Mouse (Mus musculus) c-Kit-positive CD71-positive TER-119-negative erythroid progenitor cells, embryonic 14.5 days (primary cell): ENCODE measurements around the gene Dennd1b.

Experiments
- DNase-seq: peaks from one replicate; pipeline ENCODE4 v3.0.0-alpha.2; 2013; ENCODE audit warnings: low read depth

Gene Dennd1b

GRCm38 (mm10) chr1:139015118-139015788 is 52.0 kb downstream of the Dennd1b start:
- no peak for DNase-seq

DNA sequence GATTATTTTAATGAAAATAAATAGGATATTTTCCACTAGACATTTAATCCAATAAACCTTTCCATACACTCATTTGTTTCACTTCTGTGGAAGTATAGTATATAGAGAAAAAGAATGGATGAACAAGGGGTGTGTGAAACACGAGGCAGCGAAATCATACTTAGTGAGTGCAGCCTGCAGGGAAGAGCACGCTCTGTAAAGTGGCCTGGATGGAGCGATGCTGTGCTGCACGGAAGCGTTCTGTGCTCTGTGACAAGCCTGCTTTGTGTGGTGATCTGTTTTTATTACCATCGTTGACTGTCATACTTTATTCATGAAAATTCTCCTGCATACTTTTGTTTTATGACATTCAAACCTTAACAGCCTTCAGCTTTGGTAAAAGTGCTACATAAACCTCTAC is 58.1 kb downstream of the Dennd1b start:
- DNase-seq = no peak

GRCm38 (mm10) chr1:139025882-139026645 is 62.8 kb downstream of the Dennd1b start:
- no peak for DNase-seq

- no peak for DNase-seq
Measured at GRCm38 (mm10) chr1:139029521-139029920, 66.3 kb downstream of the Dennd1b start.

GRCm38 (mm10) chr1:139032411-139032810 is 69.2 kb downstream of the Dennd1b start:
- no peak for DNase-seq

GRCm38 (mm10) chr1:139035141-139035540 is 71.9 kb downstream of the Dennd1b start:
- DNase-seq = no peak

GRCm38 (mm10) chr1:139036302-139036701 is 73.1 kb downstream of the Dennd1b start:
- no peak for DNase-seq

DNA sequence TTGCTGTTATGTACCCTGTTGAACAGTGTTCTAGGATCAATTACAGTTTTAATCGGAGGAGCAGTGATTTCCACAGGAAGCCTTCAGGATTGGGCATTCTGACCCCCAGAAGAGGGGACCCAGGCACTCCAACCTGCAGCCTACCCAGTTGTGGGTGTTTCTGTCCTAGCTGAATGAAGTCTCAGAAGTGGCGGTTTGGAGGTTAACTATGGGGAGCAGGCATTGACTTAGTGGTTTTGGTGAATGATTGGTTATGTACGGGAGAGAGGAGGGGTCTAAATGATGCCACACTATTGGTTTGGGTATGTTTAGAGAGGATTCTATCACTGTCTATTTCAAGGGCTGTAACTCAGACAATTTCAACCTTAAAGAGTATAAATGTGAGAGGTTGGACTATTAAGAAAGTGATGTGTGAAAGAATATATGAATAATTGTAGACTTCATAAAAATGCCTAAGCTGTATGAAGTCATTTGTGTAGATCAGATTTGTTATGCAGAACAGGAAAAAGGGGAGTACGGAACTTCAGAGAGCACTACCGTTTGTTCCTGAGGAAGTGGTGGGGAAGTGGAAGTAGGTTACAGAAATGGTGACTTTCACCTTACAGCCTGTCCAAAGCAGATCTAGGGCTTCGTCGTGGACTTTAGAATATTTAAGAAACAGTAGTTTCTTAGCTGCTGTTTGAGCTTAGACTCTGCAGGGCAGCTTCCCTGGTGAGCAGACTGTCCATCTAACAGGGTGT is 73.7 kb downstream of the Dennd1b start:
- DNase-seq = no peak

GRCm38 (mm10) chr1:139038074-139038473 is 74.8 kb downstream of the Dennd1b start:
- DNase-seq = no peak

- no peak for DNase-seq
Measured at GRCm38 (mm10) chr1:139038620-139039019, 75.4 kb downstream of the Dennd1b start.

- no peak for DNase-seq
Measured at GRCm38 (mm10) chr1:139039529-139040230, 76.4 kb downstream of the Dennd1b start.

GRCm38 (mm10) chr1:139049075-139049474 is 85.8 kb downstream of the Dennd1b start:
- DNase-seq = no peak

- no peak for DNase-seq
Measured at GRCm38 (mm10) chr1:139049881-139050472, 86.7 kb downstream of the Dennd1b start.

DNA sequence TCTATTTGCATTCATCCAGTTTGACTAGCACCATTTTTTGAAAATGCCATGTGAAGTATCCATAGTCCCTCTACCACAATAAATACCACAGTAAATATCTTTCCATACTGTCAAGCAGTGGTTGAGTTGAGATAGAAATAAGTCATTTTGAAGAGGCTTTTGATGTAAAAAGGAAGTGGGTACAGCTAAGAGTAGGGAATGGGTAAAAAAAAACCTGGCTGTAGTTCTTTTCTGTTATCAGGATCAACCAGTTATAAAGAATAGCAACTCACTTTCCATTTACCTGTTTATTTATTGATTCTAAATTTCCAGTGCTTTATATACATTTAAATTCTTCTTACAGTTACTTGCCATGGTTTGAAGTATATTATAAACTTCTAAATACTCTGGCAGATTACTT is 89.8 kb downstream of the Dennd1b start:
- no peak for DNase-seq

DNA sequence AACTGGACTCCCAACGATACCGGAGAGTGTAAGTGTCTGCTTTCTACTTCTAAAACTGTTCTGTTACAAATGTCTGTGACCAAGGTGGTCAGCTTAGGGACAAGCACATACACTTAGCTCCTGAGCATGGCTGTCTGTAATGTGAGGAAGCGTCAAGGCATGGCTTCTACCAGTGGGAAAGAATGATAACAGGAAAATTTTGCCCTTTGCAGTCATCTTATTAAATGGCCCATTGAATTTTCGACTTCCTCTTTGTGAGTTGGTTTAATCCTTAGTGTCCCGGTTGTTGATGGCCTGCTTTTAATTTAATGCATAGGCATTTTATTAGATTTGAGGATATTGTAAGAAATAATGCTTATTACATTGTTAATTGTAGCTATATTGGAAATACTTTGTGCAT is 97.1 kb downstream of the Dennd1b start:
- DNase-seq = no peak

GRCm38 (mm10) chr1:139064711-139065110 is 101.5 kb downstream of the Dennd1b start:
- DNase-seq = no peak

- no peak for DNase-seq
Measured at GRCm38 (mm10) chr1:139067210-139067609, 104.0 kb downstream of the Dennd1b start.

- DNase-seq = no peak
Measured at GRCm38 (mm10) chr1:139071015-139071414, 107.8 kb downstream of the Dennd1b start.

- DNase-seq = no peak
Measured at GRCm38 (mm10) chr1:139075671-139076070, 112.4 kb downstream of the Dennd1b start.

GRCm38 (mm10) chr1:139077989-139078388 is 114.8 kb downstream of the Dennd1b start:
- DNase-seq = no peak

DNA sequence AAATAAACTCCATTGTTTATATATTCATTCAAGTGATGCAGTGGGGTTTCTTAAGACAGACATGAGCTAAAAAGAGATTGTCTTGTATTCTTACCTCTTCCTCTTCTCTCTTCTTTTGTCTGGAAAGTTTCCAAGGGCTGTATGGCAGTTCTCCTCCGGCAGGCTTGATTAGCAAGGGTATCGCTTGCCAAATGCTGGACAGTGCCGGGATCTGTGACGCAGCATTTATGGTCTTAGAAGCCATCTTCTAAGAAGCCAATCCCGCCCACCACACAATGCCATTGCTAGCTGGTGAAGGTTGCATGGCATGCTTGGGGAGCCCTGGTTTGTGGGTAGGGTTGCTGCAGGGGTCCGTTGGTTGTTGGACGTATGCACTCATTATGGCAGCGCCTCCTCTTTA is 115.8 kb downstream of the Dennd1b start:
- no peak for DNase-seq

- no peak for DNase-seq
Measured at GRCm38 (mm10) chr1:139079523-139079922, 116.3 kb downstream of the Dennd1b start.
